Mouse (Mus musculus): ENCODE measurements around the gene Dhdds. TPM values are rescaled to one million over a fixed set of nuclear protein-coding genes. Genes with fewer than 3 reads are reported as not detected.
A peak's percentile ranks its signal among the peaks of the same experiment; 100 is the strongest.

Dhdds gene
- polyA plus RNA-seq, 1 experiment from 2014 or later = 23.8 TPM

GRCm38 (mm10) chr4:133966271-133966940 lies 34.3 kb downstream of the Dhdds start:
- H3K4me3 ChIP-seq (ENCODE audit: low read depth, low read length) = peak overlapping the region; percentile 95
- no peaks in the 10 kb centered on the region for H3K27me3 ChIP-seq (replicated peaks; ENCODE audit: insufficient read depth, low read length)
- WGBS = 30% methylated on average over 12 of the region's 12 CpGs
- DNase-seq (ENCODE audit: low spot score) (peak; percentile 13), ATAC-seq (no peak)
- peak overlapping the region; percentile 98 for H3K4me2 ChIP-seq (replicated peaks; ENCODE audit: low read depth, low read length)
- no peak for TF ChIP-seq EP300 (IDR thresholded peaks at IDR 0.05)
- TF ChIP-seq CTCF (IDR thresholded peaks at IDR 0.05) = no peak
- peaks cover 13% of the 10 kb centered on the region; the same call in 1 of the 2 replicates for H3K4me1 ChIP-seq (ENCODE audit: insufficient read depth, low read depth, low read length)
- no peaks in the 10 kb centered on the region; the same call in 1 of the 2 replicates for H3K36me3 ChIP-seq (ENCODE audit: insufficient read depth, low read length)
- H3K9ac ChIP-seq (replicated peaks; ENCODE audit: low read depth) = no peak overlapping the region
- H3K9me3 ChIP-seq (ENCODE audit: low read length) = no peaks in the 10 kb centered on the region
- no peak overlapping the region for H3K27ac ChIP-seq (ENCODE audit: low read length)

DNA sequence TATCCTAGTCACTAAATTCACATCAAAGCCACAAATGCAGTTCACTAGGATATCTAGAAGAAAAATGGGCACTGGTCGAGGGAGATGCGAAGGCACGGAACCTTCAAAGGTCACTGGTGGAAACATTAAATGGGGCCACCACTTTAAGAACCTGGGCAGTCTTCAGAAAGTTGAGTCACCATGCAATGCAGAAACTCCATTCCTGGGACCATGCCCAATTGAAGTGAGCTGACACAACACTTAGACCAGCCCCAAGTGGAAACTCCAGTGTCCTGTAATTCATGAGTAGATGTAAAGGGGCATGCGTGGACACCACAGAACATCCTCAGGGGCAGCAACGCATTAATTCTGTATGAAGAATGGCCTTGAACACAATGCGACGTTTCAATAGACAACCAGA lies 38.2 kb downstream of the Dhdds start:
- no peak overlapping the region for H3K4me3 ChIP-seq (ENCODE audit: low read depth, low read length)
- ATAC-seq = no peak
- H3K4me2 ChIP-seq (replicated peaks; ENCODE audit: low read depth, low read length) = no peak overlapping the region
- 76% methylated on average over 7 of the region's 7 CpGs for WGBS
- no peaks in the 10 kb centered on the region; the same call in 1 of the 2 replicates for H3K36me3 ChIP-seq (ENCODE audit: insufficient read depth, low read length)
- peaks cover 6% of the 10 kb centered on the region; the same call in 1 of the 2 replicates for H3K4me1 ChIP-seq (ENCODE audit: insufficient read depth, low read depth, low read length)
- TF ChIP-seq EP300 (IDR thresholded peaks at IDR 0.05) = no peak
- no peak for TF ChIP-seq CTCF (IDR thresholded peaks at IDR 0.05)
- DNase-seq (ENCODE audit: low spot score) = no peak
- no peaks in the 10 kb centered on the region for H3K27me3 ChIP-seq (replicated peaks; ENCODE audit: insufficient read depth, low read length)
- H3K9me3 ChIP-seq (ENCODE audit: low read length) = no peaks in the 10 kb centered on the region
- no peak overlapping the region for H3K9ac ChIP-seq (replicated peaks; ENCODE audit: low read depth)
- no peak overlapping the region for H3K27ac ChIP-seq (ENCODE audit: low read length)

GRCm38 (mm10) chr4:133958884-133959283 lies 41.8 kb downstream of the Dhdds start:
- TF ChIP-seq EP300 (IDR thresholded peaks at IDR 0.05) = no peak
- no peak for TF ChIP-seq CTCF (IDR thresholded peaks at IDR 0.05)
- H3K4me1 ChIP-seq (ENCODE audit: insufficient read depth, low read depth, low read length) = no peaks in the 10 kb centered on the region
- no peak overlapping the region for H3K4me2 ChIP-seq (replicated peaks; ENCODE audit: low read depth, low read length)
- no peak for DNase-seq (ENCODE audit: low spot score)
- no peak for ATAC-seq
- no peak overlapping the region for H3K4me3 ChIP-seq (ENCODE audit: low read depth, low read length)
- no peak overlapping the region for H3K9ac ChIP-seq (replicated peaks; ENCODE audit: low read depth)
- no peaks in the 10 kb centered on the region for H3K27me3 ChIP-seq (replicated peaks; ENCODE audit: insufficient read depth, low read length)
- H3K9me3 ChIP-seq (ENCODE audit: low read length) = no peaks in the 10 kb centered on the region
- no peaks in the 10 kb centered on the region; the same call in 1 of the 2 replicates for H3K36me3 ChIP-seq (ENCODE audit: insufficient read depth, low read length)
- WGBS = 82% methylated on average over 1 of the region's 1 CpGs
- no peak overlapping the region for H3K27ac ChIP-seq (ENCODE audit: low read length)

- 84% methylated on average over 4 of the region's 4 CpGs for WGBS
- no peaks in the 10 kb centered on the region for H3K9me3 ChIP-seq (ENCODE audit: low read length)
- H3K4me1 ChIP-seq (ENCODE audit: insufficient read depth, low read depth, low read length) = no peaks in the 10 kb centered on the region
- ATAC-seq (no peak), DNase-seq (ENCODE audit: low spot score) (no peak)
- H3K36me3 ChIP-seq (ENCODE audit: insufficient read depth, low read length) = no peaks in the 10 kb centered on the region
- H3K27me3 ChIP-seq (replicated peaks; ENCODE audit: insufficient read depth, low read length) = no peaks in the 10 kb centered on the region
- H3K27ac ChIP-seq (ENCODE audit: low read length) = no peak overlapping the region
- no peak overlapping the region for H3K4me3 ChIP-seq (ENCODE audit: low read depth, low read length)
- H3K9ac ChIP-seq (replicated peaks; ENCODE audit: low read depth) = no peak overlapping the region
- no peak overlapping the region for H3K4me2 ChIP-seq (replicated peaks; ENCODE audit: low read depth, low read length)
- TF ChIP-seq CTCF (IDR thresholded peaks at IDR 0.05) (no peak), EP300 (IDR thresholded peaks at IDR 0.05) (no peak)
Observed at GRCm38 (mm10) chr4:133956358-133956757, 44.4 kb downstream of the Dhdds start.

DNA sequence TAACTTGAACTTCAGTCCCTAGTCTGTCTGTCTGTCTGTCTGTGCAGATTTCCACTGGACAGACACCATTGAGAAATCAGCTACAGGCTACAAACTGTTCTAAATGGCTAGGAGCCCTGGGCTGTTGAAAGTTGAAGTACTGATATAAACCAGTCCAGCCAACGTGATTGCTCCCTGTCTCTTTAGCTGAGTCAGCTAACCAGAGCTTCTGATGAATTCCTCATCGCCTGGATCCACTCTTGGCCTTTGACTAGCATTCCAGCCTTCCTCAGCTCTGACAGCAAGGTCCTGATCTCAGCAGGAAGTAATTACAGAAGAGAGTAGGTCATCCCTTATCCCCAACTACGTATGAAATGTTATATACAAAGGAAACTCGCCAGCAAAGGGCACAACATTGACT lies 54.0 kb downstream of the Dhdds start:
- Histone ChIP-seq H3K9ac (replicated peaks; ENCODE audit: low read depth) (no peak overlapping the region), H3K9me3 (ENCODE audit: low read length) (no peaks in the 10 kb centered on the region), H3K4me2 (replicated peaks; ENCODE audit: low read depth, low read length) (no peak overlapping the region), H3K27ac (ENCODE audit: low read length) (no peak overlapping the region), H3K27me3 (replicated peaks; ENCODE audit: insufficient read depth, low read length) (no peaks in the 10 kb centered on the region), H3K4me1 (ENCODE audit: insufficient read depth, low read depth, low read length) (no peaks in the 10 kb centered on the region), H3K4me3 (ENCODE audit: low read depth, low read length) (no peak overlapping the region), H3K36me3 (ENCODE audit: insufficient read depth, low read length) (no peaks in the 10 kb centered on the region)
- TF ChIP-seq CTCF (IDR thresholded peaks at IDR 0.05) = no peak
- TF ChIP-seq EP300 (IDR thresholded peaks at IDR 0.05) = no peak
- 35% methylated on average over 4 of the region's 4 CpGs for WGBS
- no peak for ATAC-seq
- no peak for DNase-seq (ENCODE audit: low spot score)

DNA sequence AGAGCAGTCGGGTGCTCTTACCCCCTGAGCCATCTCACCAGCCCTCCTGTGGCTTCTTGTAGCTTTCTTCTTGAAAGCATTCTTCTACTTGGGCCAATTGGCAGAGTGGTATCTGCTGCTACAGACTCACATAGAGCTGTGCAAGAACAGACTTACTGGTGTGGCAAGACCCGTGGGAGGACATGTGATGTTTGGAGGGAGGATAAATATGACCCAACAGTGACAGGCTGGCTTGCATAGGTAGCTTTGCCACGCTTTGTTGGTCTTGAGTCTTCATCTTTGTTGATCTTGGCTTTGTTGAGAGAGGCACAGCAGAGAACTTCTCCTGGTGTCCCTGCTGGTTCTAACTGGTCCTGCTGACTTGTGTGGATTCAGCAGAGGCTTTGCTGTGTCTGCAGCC lies 56.9 kb downstream of the Dhdds start:
- TF ChIP-seq CTCF (IDR thresholded peaks at IDR 0.05) (no peak), EP300 (IDR thresholded peaks at IDR 0.05) (no peak)
- H3K9ac ChIP-seq (replicated peaks; ENCODE audit: low read depth) = no peak overlapping the region
- no peaks in the 10 kb centered on the region for H3K4me1 ChIP-seq (ENCODE audit: insufficient read depth, low read depth, low read length)
- no peaks in the 10 kb centered on the region for H3K9me3 ChIP-seq (ENCODE audit: low read length)
- DNase-seq (ENCODE audit: low spot score) = no peak
- no peak overlapping the region for H3K4me3 ChIP-seq (ENCODE audit: low read depth, low read length)
- H3K27me3 ChIP-seq (replicated peaks; ENCODE audit: insufficient read depth, low read length) = no peaks in the 10 kb centered on the region
- no peak overlapping the region for H3K27ac ChIP-seq (ENCODE audit: low read length)
- ATAC-seq = no peak
- no peak overlapping the region for H3K4me2 ChIP-seq (replicated peaks; ENCODE audit: low read depth, low read length)
- WGBS = 64% methylated on average over 3 of the region's 3 CpGs
- no peaks in the 10 kb centered on the region for H3K36me3 ChIP-seq (ENCODE audit: insufficient read depth, low read length)
